Mouse (Mus musculus): ENCODE measurements around the gene Idh2.

DNA sequence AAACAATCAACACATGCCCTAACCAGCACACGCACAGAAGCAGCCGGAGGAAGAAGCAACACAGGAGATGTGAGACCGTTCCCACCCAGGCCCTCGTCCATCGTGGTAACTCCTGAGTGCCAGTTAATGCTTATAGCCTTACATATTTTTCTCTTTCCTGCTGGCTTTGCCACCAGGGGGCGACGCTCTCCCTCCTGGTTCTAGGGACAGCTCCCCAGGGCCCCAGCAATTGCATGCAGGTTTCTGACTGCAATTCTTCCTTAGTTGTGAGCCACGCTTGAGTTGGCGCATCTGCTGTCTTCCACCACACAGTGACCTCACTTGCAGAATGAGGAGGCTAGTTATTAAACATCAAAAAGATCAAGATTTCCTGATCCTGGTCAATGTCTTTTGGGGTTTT, 17.3 kb upstream of the Idh2 start:
- TF ChIP-seq CTCF (IDR thresholded peaks at IDR 0.05; ENCODE audit: low read depth, low read length) (peak; percentile 85), POLR2A (IDR thresholded peaks at IDR 0.05; ENCODE audit: insufficient read depth, low read length) (no peak)

All from ES-Bruce4 (cell line).